Mouse (Mus musculus): ENCODE data around the gene Rhof. TPM values are rescaled to one million over a fixed set of nuclear protein-coding genes. Genes with fewer than 3 reads are reported as not detected.

Rhof gene
- polyA plus RNA-seq, 1 experiment, result 0.38 TPM

GRCm38 (mm10) chr5:123150641-123151040 lies 18.1 kb upstream of the Rhof start:
- Histone ChIP-seq H3K36me3 (ENCODE audit: control insufficient read depth) (peaks cover 97% of the 10 kb centered on the region), H3K9me3 (ENCODE audit: control insufficient read depth, low read length) (no peaks in the 10 kb centered on the region), H3K4me1 (ENCODE audit: control insufficient read depth) (peaks cover 72% of the 10 kb centered on the region), H3K27me3 (ENCODE audit: control insufficient read depth) (no peaks in the 10 kb centered on the region), H3K4me3 (replicated peaks) (peak overlapping the region; percentile 68)
- TF ChIP-seq GATA1 (IDR thresholded peaks at IDR 0.05; ENCODE audit: low read length), result no peak
- TF ChIP-seq TAL1 (IDR thresholded peaks at IDR 0.05; ENCODE audit: low read length), result no peak

GRCm38 (mm10) chr5:123149451-123150400 lies 17.2 kb upstream of the Rhof start:
- Histone ChIP-seq H3K4me1 (ENCODE audit: control insufficient read depth) (peaks cover 79% of the 10 kb centered on the region), H3K36me3 (ENCODE audit: control insufficient read depth) (peaks cover 98% of the 10 kb centered on the region)
- TF ChIP-seq TAL1 (IDR thresholded peaks at IDR 0.05; ENCODE audit: low read length) (peak; percentile 55; the same call in 2 of the 3 replicates), GATA1 (IDR thresholded peaks at IDR 0.05; ENCODE audit: low read length) (no peak)

GRCm38 (mm10) chr5:123148073-123148722 lies 15.7 kb upstream of the Rhof start:
- H3K4me1 ChIP-seq (ENCODE audit: control insufficient read depth), result peaks cover 95% of the 10 kb centered on the region
- no peak for TF ChIP-seq TAL1 (IDR thresholded peaks at IDR 0.05; ENCODE audit: low read length)
- TF ChIP-seq GATA1 (IDR thresholded peaks at IDR 0.05; ENCODE audit: low read length), result no peak
- H3K4me3 ChIP-seq (replicated peaks), result no peak overlapping the region
- no peaks in the 10 kb centered on the region for H3K9me3 ChIP-seq (ENCODE audit: control insufficient read depth, low read length)
- peaks cover 92% of the 10 kb centered on the region for H3K36me3 ChIP-seq (ENCODE audit: control insufficient read depth)
- no peaks in the 10 kb centered on the region for H3K27me3 ChIP-seq (ENCODE audit: control insufficient read depth)

More at GRCm38 (mm10) chr5:123149451-123150400, 17.2 kb upstream of the Rhof start:
- H3K9me3 ChIP-seq (ENCODE audit: control insufficient read depth, low read length), result no peaks in the 10 kb centered on the region
- peak overlapping the region; percentile 68 for H3K4me3 ChIP-seq (replicated peaks)
- no peaks in the 10 kb centered on the region for H3K27me3 ChIP-seq (ENCODE audit: control insufficient read depth)

- Histone ChIP-seq H3K4me1 (ENCODE audit: control insufficient read depth) (peaks cover 91% of the 10 kb centered on the region), H3K27me3 (ENCODE audit: control insufficient read depth) (no peaks in the 10 kb centered on the region), H3K9me3 (ENCODE audit: control insufficient read depth, low read length) (no peaks in the 10 kb centered on the region), H3K4me3 (replicated peaks) (no peak overlapping the region), H3K36me3 (ENCODE audit: control insufficient read depth) (peaks cover 85% of the 10 kb centered on the region)
- TF ChIP-seq TAL1 (IDR thresholded peaks at IDR 0.05; ENCODE audit: low read length), result no peak
Measured at GRCm38 (mm10) chr5:123147569-123147968, 15.1 kb upstream of the Rhof start.

GRCm38 (mm10) chr5:123146357-123146756 lies 13.9 kb upstream of the Rhof start:
- H3K9me3 ChIP-seq (ENCODE audit: control insufficient read depth, low read length), result no peaks in the 10 kb centered on the region
- no peak overlapping the region for H3K4me3 ChIP-seq (replicated peaks)
- TF ChIP-seq TAL1 (IDR thresholded peaks at IDR 0.05; ENCODE audit: low read length), result no peak
- TF ChIP-seq GATA1 (IDR thresholded peaks at IDR 0.05; ENCODE audit: low read length), result no peak
- peaks cover 86% of the 10 kb centered on the region for H3K4me1 ChIP-seq (ENCODE audit: control insufficient read depth)
- H3K27me3 ChIP-seq (ENCODE audit: control insufficient read depth), result no peaks in the 10 kb centered on the region
- peaks cover 73% of the 10 kb centered on the region for H3K36me3 ChIP-seq (ENCODE audit: control insufficient read depth)

- Histone ChIP-seq H3K4me1 (ENCODE audit: control insufficient read depth) (peaks cover 72% of the 10 kb centered on the region), H3K9me3 (ENCODE audit: control insufficient read depth, low read length) (no peaks in the 10 kb centered on the region), H3K36me3 (ENCODE audit: control insufficient read depth) (peaks cover 59% of the 10 kb centered on the region), H3K4me3 (replicated peaks) (peak overlapping the region; percentile 82), H3K27me3 (ENCODE audit: control insufficient read depth) (no peaks in the 10 kb centered on the region)
- TF ChIP-seq GATA1 (IDR thresholded peaks at IDR 0.05; ENCODE audit: low read length) (no peak), TAL1 (IDR thresholded peaks at IDR 0.05; ENCODE audit: low read length) (no peak)
Measured at GRCm38 (mm10) chr5:123144746-123145590, 12.5 kb upstream of the Rhof start.

- no peaks in the 10 kb centered on the region for H3K9me3 ChIP-seq (ENCODE audit: control insufficient read depth, low read length)
- peaks cover 55% of the 10 kb centered on the region for H3K36me3 ChIP-seq (ENCODE audit: control insufficient read depth)
- no peaks in the 10 kb centered on the region for H3K27me3 ChIP-seq (ENCODE audit: control insufficient read depth)
- H3K4me1 ChIP-seq (ENCODE audit: control insufficient read depth), result peaks cover 72% of the 10 kb centered on the region
- H3K4me3 ChIP-seq (replicated peaks), result peak overlapping the region; percentile 82
- no peak for TF ChIP-seq GATA1 (IDR thresholded peaks at IDR 0.05; ENCODE audit: low read length)
- no peak for TF ChIP-seq TAL1 (IDR thresholded peaks at IDR 0.05; ENCODE audit: low read length)
Measured at GRCm38 (mm10) chr5:123143971-123144745, 11.7 kb upstream of the Rhof start.
